Mouse (Mus musculus): ENCODE measurements around the gene Bptf. TPM values are rescaled to one million over a fixed set of nuclear protein-coding genes. Genes with fewer than 3 reads are reported as not detected.
"Not testable (repeated sequence)": the region's sequence is repeated elsewhere in the genome, so short reads cannot be mapped to it uniquely, and the experiment has no call there.

The Bptf gene
- total RNA-seq, 2 experiments from 2014 or later, result 18.1 to 20.0 TPM

DNA sequence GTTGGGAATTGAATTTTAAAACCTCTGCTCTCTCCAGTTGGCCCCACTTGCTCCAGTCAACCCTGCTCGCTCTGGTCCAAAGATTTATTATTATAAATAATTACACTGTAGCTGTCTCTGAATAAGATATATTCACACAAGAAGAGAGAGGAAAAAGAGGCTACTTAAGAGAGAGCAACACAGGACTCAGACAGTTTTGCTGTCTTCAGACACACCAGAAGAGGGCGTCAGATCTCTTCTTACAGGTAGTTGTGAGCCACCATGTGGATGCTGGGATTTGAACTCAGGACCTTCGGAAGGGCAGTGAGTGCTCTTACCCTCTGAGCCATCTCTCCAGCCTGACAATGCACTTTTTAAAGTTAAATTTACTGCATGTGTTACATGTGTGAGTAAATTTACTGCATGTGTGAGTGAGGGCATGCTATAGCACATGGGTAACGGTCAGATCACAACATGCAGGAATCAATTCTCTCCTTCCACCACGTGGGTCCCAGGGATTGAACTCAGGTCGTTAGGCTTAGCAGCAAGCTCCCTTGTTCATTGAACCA lies 114.5 kb downstream of the Bptf start:
- no peak for DNase-seq

DNA sequence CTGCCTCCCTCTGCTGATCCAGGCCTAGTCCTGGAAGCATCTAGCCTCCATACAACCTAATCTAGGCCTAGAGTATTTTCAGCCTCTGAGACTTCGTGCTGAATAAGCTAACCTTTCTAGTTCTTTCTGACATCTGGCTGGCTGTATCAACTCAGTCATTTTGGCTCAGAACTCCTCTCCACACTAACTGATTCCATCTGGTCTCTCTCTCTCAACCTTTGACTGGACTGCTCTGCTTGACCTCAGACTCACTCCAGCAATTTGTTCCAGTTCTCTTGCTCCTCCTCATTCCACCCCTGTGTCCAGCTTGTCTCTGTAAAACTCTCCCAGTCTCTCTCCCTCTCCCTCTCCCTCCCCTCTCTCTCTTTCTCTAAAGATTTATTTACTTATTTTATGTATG lies 115.0 kb downstream of the Bptf start:
- DNase-seq, result no peak

DNA sequence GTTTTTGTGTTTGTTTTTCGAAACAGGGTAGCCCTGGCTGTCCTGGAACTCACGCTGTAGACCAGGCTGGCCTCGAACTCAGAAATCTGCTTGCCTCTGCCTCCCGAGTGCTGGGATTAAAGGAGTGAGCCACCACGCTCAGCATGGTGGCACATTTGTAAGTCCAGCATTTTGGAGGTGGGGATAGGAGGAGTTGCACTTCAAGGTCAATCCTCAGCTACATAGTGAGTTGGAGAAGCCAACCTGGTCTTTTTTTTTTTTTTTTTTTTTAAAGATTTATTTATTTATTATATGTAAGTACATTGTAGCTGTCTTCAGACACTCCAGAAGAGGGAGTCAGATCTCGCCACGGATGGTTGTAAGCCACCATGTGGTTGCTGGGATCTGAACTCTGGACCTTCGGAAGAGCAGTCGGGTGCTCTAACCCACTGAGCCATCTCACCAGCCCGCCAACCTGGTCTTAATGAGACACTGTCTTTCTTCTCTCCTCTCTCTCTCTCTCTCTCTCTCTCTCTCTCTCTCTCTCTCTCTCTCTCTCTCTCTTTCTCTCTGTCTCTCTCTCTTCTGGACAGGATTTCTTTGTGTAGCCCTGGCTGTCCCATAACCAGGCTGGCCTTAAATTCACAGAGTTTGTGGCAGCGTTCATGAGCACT lies 116.3 kb downstream of the Bptf start:
- DNase-seq, result not testable (repeated sequence)

DNA sequence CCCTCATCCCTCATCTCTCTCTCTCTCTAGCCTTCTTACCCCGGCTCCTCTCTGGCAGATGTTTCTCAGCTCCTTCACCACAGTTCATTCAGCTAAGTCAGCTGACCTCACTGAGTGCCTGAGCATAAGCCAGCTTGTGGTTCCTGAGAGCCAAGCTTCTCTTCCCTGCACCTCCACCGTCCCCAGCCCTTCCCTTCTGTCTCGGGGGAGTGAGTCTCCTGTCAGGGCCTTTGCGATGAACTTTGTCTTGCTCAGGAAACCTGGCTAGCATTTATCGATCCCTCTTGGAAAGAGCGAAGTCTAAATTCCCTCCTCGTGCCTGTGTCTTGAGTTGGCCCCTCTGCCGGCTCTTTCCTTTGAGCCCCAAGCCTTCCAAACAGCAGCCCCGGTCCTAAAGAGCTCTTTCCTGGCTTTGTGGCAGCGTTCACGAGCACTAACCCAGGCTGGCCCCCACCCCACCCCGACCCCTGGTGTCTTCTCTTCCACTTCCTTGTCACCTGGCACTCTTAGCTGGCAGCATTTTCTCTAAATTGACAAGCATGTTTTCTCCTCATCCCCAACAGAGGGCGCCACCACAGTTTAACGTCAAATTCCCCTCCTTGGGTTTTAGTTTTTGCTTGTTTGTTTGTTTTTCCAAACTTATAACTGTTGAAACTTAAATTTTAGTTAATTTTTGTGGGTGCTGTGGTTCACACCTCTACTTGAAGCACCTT lies 117.2 kb downstream of the Bptf start:
- DNase-seq, result no peak

DNA sequence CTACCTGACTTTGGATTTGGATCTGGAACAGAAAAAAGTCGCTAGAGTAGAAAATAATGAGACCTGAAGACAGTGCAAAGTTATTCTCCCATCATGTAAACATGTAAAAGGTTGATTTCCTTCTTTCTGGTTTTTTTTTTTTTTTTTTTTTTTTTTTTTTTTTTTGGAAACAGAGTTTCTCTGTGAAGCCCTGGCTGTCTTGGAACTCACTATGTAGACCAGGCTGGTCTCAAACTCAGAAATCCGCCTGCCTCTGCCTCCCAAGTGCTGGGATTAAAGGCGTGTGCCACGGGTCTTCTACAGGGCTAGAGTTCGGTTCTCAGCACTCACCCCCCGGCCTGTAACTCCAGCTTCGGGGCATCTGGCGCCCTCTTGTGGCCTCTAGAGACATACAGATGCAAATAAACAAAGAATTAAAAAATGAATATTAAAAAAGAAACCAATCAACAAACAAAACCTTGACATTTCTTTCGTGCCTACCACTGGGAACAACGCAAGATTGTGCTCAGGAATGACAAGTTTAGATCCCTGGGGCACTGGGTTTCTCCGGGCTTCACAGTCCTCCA lies 117.8 kb downstream of the Bptf start:
- DNase-seq, result no peak

DNA sequence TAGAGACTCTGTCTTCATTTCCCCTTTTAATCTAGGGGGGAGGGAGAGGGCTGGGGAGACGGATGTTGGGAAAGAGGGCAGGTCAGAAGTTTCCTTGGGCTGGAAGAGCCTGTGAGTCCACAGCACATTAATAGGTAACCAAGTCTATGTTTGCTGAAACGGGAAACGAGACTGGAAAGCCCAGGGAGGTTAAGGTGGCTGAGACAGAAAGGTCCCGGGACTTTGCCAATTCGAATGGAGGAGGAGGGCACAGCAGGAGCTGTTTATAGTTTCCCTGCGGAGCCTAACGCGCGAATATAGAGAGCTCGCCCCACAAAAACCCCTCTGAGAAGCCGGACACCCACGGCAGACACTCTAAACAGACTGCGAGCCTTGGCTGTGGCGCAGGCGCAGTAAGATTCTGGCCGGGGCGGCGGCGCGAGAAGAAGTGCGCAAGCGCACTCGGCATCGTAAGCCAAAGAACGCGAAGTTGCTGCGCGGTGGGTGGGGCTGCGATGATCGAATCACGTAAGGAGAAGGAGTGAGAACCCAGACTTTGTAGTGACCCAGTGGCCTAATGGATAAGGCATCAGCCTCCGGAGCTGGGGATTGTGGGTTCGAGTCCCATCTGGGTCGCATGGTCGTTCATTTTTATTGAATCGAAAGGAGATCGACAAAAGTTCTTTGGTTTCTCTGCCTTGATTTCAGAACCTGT lies 119.5 kb downstream of the Bptf start:
- DNase-seq, result peak; percentile 96

DNA sequence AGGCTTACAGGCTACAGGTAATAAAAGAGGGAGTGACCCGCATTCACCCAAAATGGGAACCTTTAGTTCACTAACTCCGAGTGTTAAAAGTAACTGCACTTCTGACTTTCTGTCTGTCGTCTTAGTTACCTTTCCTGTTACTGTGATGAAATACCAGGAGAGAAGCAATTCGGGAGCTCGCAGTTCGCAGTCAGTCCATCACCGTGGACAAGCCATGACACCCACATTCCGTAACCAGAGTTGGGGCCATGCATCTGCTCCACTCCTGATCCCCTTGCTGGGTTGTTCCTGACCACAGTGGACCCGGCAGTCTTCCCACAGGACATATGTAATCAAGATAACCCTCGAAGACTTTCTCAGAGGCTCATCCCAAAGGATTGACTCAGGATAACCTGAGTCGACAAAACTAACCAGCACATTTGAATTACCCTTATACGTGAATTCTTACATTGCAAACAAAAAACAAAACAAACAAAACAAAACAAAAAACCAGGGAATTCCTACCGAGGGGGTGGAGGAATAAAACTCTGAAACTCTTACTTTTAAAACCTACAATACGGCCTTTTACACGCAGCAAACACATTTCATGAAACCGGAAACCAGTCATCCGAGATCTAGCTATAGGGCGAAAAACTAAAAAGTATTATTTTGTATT lies 120.1 kb downstream of the Bptf start:
- DNase-seq, result no peak

DNA sequence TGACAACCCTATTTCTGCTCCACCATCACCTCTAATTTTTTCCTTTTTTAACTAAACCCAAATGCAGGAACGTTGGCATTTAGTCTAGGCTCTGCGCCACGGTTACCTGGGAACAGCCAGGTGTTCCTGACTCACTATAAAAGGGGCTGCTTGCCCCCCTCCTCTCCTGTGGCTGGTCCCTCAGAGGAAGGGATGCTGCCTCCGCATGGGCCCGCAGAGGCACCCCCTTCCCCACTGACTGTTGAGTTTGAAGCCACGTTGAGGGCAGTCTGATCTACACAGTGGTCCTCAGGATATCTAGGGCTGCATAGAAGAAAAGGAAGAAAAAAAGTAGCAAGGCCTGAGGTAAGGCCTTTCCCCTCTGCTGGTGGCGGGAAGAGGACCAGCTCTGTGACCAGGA lies 120.8 kb downstream of the Bptf start:
- no peak for DNase-seq

DNA sequence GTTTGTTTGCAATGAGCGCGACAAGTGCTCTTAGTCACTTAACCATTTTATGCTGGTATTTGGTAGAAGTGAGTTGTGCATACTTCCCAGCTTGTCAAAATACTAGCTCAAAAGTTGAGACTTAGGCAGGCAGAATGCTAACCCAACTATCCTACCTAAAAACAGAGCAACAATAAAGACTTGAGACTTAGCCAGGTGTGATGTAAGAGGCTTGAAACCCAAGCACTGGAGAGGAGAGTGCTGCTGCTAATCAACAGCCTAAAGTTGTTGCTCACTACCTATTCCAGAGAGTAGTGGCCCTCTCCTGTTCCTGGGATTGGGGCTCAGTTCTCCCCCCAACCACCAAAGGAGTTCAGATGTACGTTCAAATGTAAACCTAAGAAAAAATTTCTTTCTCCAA lies 121.5 kb downstream of the Bptf start:
- no peak for DNase-seq

DNA sequence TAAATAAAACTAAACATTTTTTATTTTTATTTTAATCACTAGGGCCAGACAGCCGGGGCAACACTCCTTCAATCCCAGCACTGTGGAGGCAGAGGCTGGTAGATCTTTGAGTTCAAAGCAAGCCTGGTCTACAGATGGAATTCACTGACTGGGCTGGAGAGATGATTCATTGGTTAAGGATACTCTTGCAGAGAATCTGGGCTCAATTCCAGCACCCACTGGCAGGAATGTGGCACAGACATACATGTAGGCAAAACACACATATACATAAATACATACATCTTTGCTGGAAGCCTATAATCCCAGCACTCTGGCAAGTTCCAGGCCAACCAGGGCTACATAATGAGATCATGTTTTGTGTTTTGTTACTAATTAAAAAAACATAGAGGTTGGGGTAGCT lies 126.4 kb downstream of the Bptf start:
- DNase-seq, result no peak

DNA sequence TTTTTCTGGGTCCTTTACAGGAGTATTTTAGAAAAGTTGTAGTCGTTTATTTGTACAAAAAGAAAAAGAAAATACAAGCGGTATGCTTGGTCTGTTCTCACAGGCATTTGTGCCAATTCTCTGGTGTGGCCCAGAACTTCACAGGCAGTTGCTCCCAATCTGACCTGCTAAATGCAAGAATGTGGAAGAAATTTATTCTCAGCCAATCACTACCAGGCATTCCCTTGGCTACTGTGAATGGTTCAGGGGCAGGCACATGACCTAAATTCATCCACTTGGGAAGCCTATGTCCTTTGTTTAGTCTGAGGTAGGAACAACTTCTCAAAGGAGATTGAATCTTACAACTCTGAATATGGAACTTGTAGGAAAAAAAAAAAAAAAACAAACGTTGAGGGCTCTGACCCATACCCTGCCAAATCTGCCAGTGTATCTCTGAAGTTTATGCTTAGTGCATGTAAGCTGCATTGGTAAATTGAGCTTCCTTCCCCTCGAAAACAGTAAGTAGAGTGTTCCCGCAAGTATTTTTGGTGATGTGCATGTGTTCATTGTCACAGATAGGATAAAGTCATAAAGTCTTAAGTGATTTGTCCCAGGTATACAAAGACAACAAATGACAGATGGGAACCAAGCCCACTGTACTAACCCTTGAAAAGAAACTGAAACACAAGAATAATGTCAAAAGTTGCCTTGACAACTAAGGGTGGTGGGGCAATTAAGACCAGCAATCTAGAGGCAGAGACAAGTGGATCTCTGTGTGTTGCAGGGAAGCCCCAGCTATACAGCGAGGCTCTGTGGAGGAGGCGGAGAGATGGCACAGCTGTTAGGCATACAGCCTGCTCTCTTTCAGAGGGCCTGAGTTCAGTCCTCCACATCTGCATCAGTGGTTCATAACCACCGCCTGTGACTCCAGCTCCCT lies 129.9 kb downstream of the Bptf start:
- DNase-seq, result no peak

DNA sequence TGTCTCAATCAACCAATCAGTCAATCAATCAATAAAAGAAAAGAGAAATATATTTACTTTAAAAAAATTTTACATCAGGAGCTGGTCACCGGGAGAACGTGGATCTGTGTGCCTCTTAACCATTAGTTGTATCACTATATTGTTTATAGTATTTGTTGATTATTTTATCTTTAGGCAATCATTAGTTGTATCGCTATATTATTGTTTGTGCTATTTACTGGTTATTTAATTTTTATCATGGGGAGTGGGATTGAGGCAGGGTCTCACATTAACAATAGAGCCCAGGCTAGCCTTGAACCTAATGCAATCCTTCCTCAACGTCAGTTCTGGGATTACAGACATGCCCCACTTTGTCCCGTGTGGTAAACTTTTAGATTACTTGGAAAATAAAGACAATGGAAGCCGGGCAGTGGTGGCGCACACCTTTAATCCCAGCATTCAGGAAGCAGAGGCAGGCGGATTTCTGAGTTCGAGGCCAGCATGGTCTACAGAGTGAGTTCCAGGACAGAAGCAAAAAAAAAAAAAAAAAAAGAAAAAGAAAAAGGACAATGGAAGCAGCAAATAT lies 131.9 kb downstream of the Bptf start:
- no peak for DNase-seq

DNA sequence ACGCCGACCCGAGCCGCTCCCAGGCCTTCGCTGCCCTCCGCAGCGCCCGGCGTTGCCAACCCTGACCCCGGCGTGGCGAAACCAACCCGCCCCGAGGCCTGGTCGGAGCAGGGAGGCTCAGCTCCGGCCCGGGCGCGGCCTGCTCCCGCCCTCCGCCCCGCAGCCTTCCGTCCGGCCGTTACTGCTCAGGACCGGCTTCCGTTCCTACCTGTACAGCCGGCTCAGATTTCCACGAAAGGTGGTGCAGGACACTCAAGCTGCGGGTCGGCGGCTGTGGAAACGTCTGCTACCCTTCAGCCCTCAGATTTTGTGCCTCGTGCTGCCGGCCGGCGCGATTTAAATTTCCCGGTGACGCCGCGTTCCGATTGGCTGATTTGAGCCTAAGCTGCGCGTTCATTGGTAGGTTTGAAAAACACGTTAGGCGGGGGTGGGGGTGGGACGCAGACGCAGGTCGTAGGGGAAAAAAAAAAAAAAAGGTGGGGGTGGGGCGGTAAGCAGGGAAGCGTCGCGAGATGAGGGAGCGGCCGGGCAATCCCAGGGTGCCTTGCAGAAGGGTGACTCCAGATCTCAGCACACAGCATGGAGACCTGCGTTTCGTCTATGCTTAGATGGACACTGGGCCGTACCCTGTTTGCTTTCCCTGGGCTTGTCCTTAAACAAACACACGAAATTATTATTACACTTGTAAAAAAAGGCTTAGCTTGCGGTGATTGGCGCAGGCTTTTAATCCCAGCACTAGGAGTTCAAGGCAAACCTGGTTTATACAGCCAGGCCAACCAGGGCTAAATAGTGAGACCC lies 132.6 kb downstream of the Bptf start, which contains the start of gene Kpna2:
Gene Kpna2 (minus strand): TSS at position 391 of the 798 bp plus-strand sequence.
- DNase-seq, result peak; percentile 88

DNA sequence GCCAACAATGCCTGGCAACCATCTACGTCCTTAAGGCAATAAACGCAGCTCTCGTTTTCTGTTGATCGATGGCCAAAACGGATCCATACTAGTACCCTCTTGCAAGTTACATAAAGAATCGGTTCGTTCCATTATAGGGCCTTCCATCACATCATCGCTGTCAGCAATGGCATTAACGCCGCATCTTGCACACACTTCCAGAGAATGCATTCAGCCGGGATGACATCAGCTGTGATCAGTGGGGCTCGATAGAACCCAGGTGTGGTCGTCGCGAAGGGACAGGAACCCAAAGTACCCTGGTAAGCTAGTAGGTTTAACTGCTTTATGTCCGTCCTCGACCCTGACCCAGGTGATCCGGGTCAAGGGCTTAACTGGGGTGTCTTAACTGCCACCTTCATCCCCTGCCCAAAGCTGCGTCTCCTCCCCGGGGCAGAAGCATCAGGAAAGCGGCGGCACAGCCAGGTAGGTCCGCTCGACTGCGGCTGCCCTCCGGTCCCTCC lies 133.2 kb downstream of the Bptf start:
- DNase-seq, result no peak

DNA sequence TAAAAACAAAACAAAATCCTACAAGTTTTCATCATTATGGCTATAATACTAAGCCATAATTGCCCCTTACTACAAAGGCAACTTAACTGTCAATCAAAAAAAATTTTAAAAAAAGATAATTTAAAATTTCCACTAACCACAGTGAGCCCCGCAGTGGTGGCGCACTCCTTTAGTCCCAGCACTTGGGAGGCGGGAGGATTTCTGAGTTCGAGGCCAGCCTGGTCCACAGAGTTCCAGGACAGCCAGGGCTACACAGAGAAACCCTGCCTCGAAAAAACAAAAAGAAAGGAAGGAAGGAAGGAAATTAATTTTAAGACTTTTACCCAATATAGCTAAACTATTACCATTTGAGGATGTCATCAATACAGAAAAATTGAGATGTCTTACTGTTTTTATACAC lies 134.0 kb downstream of the Bptf start:
- no peak for DNase-seq

DNA sequence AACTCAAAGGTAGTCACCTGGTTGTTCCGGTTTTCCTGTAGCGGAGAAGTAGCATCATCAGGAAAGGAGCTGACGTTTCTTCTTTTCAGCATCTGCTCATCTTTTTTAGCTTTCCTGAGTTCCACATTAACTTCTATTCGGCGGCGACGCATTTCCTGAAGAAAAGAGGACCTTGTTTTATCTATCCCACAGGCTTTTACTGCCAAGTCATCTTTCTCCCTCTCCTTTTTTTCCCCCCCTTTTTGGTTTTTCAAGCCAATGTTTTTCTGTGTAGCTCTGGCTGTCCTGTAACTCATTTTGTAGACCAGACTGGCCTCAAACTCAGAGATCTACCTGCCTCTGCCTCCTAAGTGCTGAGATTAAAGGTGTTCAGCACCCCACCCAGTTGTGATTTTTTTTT lies 135.4 kb downstream of the Bptf start:
- DNase-seq, result not testable (repeated sequence)

DNA sequence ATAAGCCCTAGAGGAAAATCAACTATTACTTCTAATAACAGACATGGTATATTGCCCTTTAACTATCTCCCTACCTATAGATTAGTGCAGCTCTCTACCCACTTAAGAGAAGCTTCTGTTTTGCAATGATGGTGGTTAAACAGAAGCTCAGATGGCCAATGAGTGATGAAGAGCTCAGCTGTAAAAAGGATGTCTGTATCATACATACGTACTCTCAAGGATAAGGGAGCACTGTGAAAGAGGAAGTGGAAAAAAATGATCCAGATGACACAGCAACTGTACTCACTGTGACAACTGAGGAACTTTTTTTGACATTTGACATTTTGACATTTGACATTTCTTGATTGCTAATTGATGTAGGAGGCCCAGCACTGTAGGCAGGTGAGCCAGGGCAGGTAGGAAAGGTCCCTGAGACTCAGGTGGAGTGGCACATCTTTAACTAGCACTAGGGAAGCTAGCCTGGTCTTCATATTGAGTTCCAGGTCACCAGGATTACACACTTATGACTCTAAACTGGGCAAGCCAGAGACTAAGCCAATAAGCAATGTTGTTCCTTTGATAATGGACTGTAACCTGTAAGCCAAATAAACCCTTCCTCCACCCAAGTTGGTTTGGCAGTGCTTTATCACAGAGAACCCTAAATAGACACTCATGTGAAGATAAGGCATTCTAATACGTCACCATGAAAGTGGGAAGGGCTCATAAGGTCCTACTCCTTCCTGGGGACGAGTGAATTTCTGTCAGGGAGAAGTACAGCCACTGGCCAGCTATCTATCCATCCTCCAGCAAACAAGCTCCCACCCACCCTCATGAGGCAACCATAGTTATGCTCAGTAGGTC lies 137.5 kb downstream of the Bptf start:
- no peak for DNase-seq

DNA sequence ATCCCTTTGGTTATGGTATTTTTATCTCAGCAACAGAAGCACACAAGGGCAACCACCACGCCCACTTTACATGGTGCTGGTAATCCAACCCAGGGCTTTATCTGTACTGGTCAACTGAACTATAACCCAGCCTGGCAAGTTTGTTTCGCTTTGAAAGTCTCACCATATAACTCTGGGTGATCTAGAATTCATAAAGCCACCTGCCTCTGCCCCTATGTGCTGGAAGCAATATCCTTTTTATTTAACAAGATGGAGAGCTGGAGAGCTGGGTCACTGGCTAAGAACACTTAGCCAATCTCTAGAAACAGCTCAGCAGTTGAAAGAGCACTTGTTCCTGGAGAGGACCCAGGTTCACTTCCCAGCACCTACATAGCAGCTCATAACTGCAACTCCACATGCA lies 144.5 kb downstream of the Bptf start:
- DNase-seq, result no peak
